Mouse (Mus musculus) inflammation-experienced regulatory T-cells (primary cell): ENCODE measurements around the gene Pdha2. TPM values are rescaled to one million over a fixed set of nuclear protein-coding genes. Genes with fewer than 3 reads are reported as not detected.

Source experiments
- polyA plus RNA-seq, 2 experiments: library from polyadenylated mRNA; unstranded; fragments of 100-300 nt; shearing (Covaris generic); gene quantifications; one replicate each; pipeline ENCODE4 v1.2.1; 2017

The Pdha2 gene
- polyA plus RNA-seq, result not detected

GRCm38 (mm10) chr3:141212255-141212654 lies at the start of gene Pdha2:
Pdha2 (minus strand) TSS chr3:141212355.

